ENCODE assay signal across 14 mouse cellular contexts in the genomic region with DNA sequence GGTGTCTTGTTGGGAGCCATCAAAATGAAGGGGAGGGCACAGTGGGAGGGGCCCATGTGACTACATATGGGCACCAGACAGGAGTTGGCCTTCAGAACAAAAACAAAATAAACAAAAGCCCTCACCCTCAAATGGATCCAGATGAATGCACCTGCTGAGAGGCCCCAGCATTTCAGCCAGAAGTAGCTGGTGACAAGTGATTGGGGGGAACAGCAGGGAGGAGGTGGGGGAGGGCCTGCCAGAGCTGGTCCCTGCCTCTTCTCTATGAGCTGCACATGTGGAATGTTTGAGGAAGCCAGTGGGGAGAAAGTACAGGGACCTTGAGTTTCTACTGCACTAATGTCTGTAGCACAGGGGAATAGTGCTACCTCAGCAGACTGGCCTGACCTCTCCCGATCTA.
DNase-seq lines count a peak whose midpoint lies in the region; ATAC-seq and TF ChIP-seq lines count a peak whose summit lies in the region.
"Had no signal": no experiment of that assay in that cellular context is flagged by ENCODE, and none has a peak within 500 bp of the region (broad histone marks: within the 10 kb centered on the region; RNA-seq: fewer than 3 reads in every experiment).

No protein-coding gene starts in this region.

- no peak for TF ChIP-seq POLR2A in lung, adult 2 months (IDR thresholded peaks at IDR 0.05; ENCODE audit: borderline replicate concordance, extremely low read depth, low read depth, low read length)

- peaks cover 8% of the 10 kb centered on the region; the same call in 1 of the 2 replicates for H3K4me1 ChIP-seq in forebrain, embryonic 11.5 days (replicated peaks; ENCODE audit: control insufficient read depth, insufficient read depth, low read length)
- no peaks in the 10 kb centered on the region for H3K4me1 ChIP-seq in forebrain, embryonic 16.5 days (replicated peaks; ENCODE audit: control insufficient read depth, insufficient read depth, low read length)
- H3K4me1 ChIP-seq in lung, embryonic 16.5 days (replicated peaks; ENCODE audit: control insufficient read depth, insufficient read depth, low read length): no peaks in the 10 kb centered on the region
- no peaks in the 10 kb centered on the region for H3K4me1 ChIP-seq in lung, adult 2 months (ENCODE audit: control insufficient read depth, insufficient read depth, low read length)
- H3K4me1 ChIP-seq: liver, embryonic 15.5 days had no signal

- no peak overlapping the region for H3K4me3 ChIP-seq in forebrain, embryonic 11.5 days (ENCODE audit: low read depth, low read length)
- no peak overlapping the region for H3K4me3 ChIP-seq in forebrain, embryonic 16.5 days (replicated peaks; ENCODE audit: low read length)
- no peak overlapping the region for H3K4me3 ChIP-seq in lung, embryonic 16.5 days (ENCODE audit: low read length)
- H3K4me3 ChIP-seq in lung, adult 2 months (replicated peaks; ENCODE audit: extremely low read depth, low read depth, low read length): no peak overlapping the region
- H3K4me3 ChIP-seq: heart, adult 2 months; liver, embryonic 15.5 days had no signal

- no peak overlapping the region for H3K9ac ChIP-seq in forebrain, embryonic 11.5 days (ENCODE audit: low read length)
- H3K9ac ChIP-seq in forebrain, embryonic 16.5 days (replicated peaks; ENCODE audit: low read depth, low read length): no peak overlapping the region
- no peak overlapping the region for H3K9ac ChIP-seq in lung, embryonic 16.5 days (ENCODE audit: low read length)
- H3K9ac ChIP-seq: liver, embryonic 15.5 days had no signal

- no peak overlapping the region for H3K27ac ChIP-seq in forebrain, embryonic 11.5 days (ENCODE audit: low read depth, low read length)
- H3K27ac ChIP-seq in forebrain, embryonic 16.5 days (ENCODE audit: low read length): no peak overlapping the region
- no peak overlapping the region for H3K27ac ChIP-seq in lung, embryonic 16.5 days (ENCODE audit: low read length)
- H3K27ac ChIP-seq: heart, adult 2 months; liver, embryonic 15.5 days had no signal

- TF ChIP-seq CTCF in lung, adult 2 months (IDR thresholded peaks at IDR 0.05; ENCODE audit: insufficient read depth, low read length): no peak

- H3K4me2 ChIP-seq in forebrain, embryonic 11.5 days (ENCODE audit: low read depth, low read length, severe bottlenecking): no peak overlapping the region
- no peak overlapping the region for H3K4me2 ChIP-seq in forebrain, embryonic 16.5 days (ENCODE audit: low read length)
- no peak overlapping the region for H3K4me2 ChIP-seq in lung, embryonic 16.5 days (ENCODE audit: low read depth, low read length)
- H3K4me2 ChIP-seq: liver, embryonic 15.5 days had no signal

- 81% methylated on average over 1 of the region's 1 CpGs for WGBS in forebrain, embryonic 11.5 days
- WGBS in forebrain, embryonic 16.5 days: 68% methylated on average over 1 of the region's 1 CpGs
- 70% methylated on average over 1 of the region's 1 CpGs for WGBS in lung, embryonic 16.5 days
- 79% methylated on average over 1 of the region's 1 CpGs for WGBS in lung, adult 2 months

- H3K36me3 ChIP-seq in forebrain, embryonic 11.5 days (ENCODE audit: control insufficient read depth, insufficient read depth, low read length): no peaks in the 10 kb centered on the region
- H3K36me3 ChIP-seq in forebrain, embryonic 16.5 days (ENCODE audit: control insufficient read depth, insufficient read depth): no peaks in the 10 kb centered on the region
- H3K36me3 ChIP-seq in lung, embryonic 16.5 days (ENCODE audit: control insufficient read depth, insufficient read depth, low read length): no peaks in the 10 kb centered on the region
- H3K36me3 ChIP-seq: liver, embryonic 15.5 days had no signal

- intact Hi-C loops in heart, postnatal 25 days (cut with DNase I): no loop called here

- H3K9me3 ChIP-seq in forebrain, embryonic 11.5 days (ENCODE audit: control insufficient read depth, low read length): no peaks in the 10 kb centered on the region
- no peaks in the 10 kb centered on the region for H3K9me3 ChIP-seq in forebrain, embryonic 16.5 days (ENCODE audit: control insufficient read depth, low read length)
- H3K9me3 ChIP-seq in lung, embryonic 16.5 days (ENCODE audit: control insufficient read depth, low read length): 0 out of 2 replicates have a peak, but pooled peaks cover 4% of the 10 kb centered on the region
- H3K9me3 ChIP-seq: liver, embryonic 15.5 days had no signal

- no peaks in the 10 kb centered on the region for H3K27me3 ChIP-seq in forebrain, embryonic 11.5 days (ENCODE audit: control insufficient read depth, insufficient read depth, low read length)
- no peaks in the 10 kb centered on the region for H3K27me3 ChIP-seq in forebrain, embryonic 16.5 days (replicated peaks; ENCODE audit: control insufficient read depth, insufficient read depth, low read length)
- H3K27me3 ChIP-seq in lung, embryonic 16.5 days (ENCODE audit: control insufficient read depth, insufficient read depth, low read depth, low read length): no peaks in the 10 kb centered on the region
- H3K27me3 ChIP-seq: liver, embryonic 15.5 days had no signal

- DNase-seq in forebrain, embryonic 11.5 days (ENCODE audit: low spot score): no peak
- DNase-seq in lung, adult 2 months: no peak
- DNase-seq in embryo, embryonic 9.5 days (ENCODE audit: extremely low spot score): peak; percentile 42
- peak; percentile 55 for DNase-seq in mesoderm, embryonic 11.5 days (ENCODE audit: low read depth, low spot score)
- no peak for DNase-seq in cerebellum, postnatal 10 days
- no peak for DNase-seq in heart, postnatal 25 days (ENCODE audit: low spot score)
- DNase-seq: adrenal gland, postnatal 14 days; heart, adult 2 months; heart, postnatal 36 days; kidney, adult 9 months; spleen, adult 18-20 months had no signal

- ATAC-seq in forebrain, embryonic 11.5 days (replicated peaks; ENCODE audit: low FRiP score): peak; percentile 49; the same call in 1 of the 2 replicates
- ATAC-seq in forebrain, embryonic 16.5 days: no peak
- ATAC-seq in lung, embryonic 16.5 days (ENCODE audit: low read depth): peak; percentile 51

Comparison
In these comparisons a context has a peak if more than half of its experiments do, and no peak if none do; other contexts are left out.
1. DNase-seq: peak in embryo, embryonic 9.5 days (single experiment) and mesoderm, embryonic 11.5 days (single experiment); none in forebrain, embryonic 11.5 days (single experiment), lung, adult 2 months (single experiment), cerebellum, postnatal 10 days (0 of 2) and heart, postnatal 25 days (single experiment).